Mouse (Mus musculus) G1E (cell line): Measurements from ENCODE around the gene Runx1.

ENCODE experiments used
- CTCF ChIP-seq: IDR thresholded peaks from 2 replicates; pipeline ENCODE4 v1.5.1; 2012; ENCODE audit warnings: low read depth, low read length, inconsistent platforms, mixed read lengths
- GATA1 ChIP-seq: IDR thresholded peaks from 2 replicates; pipeline ENCODE4 v1.6.1; 2012; ENCODE audit warnings: borderline replicate concordance, low read length, inconsistent platforms, mixed read lengths
- TAL1 ChIP-seq: conservative IDR thresholded peaks from 2 replicates; pipeline ENCODE4 v1.6.1; 2012; ENCODE audit warnings: low read depth, low read length, inconsistent platforms, mixed read lengths

DNA sequence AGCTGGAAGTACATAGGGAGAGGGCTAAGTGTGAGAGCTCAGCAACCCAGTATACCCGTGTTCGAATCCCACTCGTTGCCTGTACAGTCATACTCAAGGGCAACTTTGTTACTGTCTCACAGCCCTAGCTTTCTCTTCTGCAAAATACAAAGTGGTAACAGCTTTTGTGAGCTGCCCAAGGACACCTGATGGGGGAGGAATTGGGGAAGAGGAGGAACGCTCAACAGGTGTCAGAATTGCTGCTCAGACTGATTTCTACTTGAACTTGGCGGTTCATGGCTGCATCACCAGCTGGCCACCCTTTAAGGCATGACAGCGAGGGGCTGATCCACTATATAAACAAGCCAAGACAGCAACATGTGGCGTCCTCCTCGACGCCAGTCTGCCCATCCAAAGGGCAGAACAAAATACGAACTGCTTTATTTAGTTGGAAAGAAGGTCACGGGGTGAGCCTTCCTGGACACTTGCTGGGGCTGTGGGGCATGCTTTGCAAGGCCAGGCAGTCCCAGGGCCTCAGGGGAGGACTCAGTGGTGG is 151.0 kb downstream of the Runx1 start:
- TF ChIP-seq CTCF (no peak), TAL1 (no peak), GATA1 (no peak)
